Mouse (Mus musculus) embryonic facial prominence, embryonic 12.5 days (tissue): ENCODE measurements at regions not wholly inside any gene's neighbourhood (a gene's known extent, or its start where the extent isn't known, plus 50 kb on each side); places are given as distances from the start of the nearest gene placed in this dataset.

Experiments
- ATAC-seq: fragments of 200-750 bp; cut with Nextera tagmentation; 2 replicates; pipeline ENCODE4 v1.8.0; 2017; ENCODE audit not compliant: insufficient number of reproducible peaks, insufficient read depth, low FRiP score, low TSS enrichment
- H3K27ac ChIP-seq: fragments of 300-500 bp; sonication (generic); 2 replicates; pipeline ENCODE4 v1.5.1; 2016; ENCODE audit warnings: mild to moderate bottlenecking
- H3K27me3 ChIP-seq: fragments of 300-500 bp; sonication (generic); 2 replicates; pipeline ENCODE4 v1.6.1; 2016; ENCODE audit warnings: mild to moderate bottlenecking, moderate library complexity
- H3K36me3 ChIP-seq: fragments of 300-500 bp; sonication (generic); 2 replicates; pipeline ENCODE4 v1.6.1; 2016; ENCODE audit warnings: mild to moderate bottlenecking
- H3K4me1 ChIP-seq: fragments of 300-500 bp; sonication (generic); 2 replicates; pipeline ENCODE4 v1.6.1; 2016
- H3K4me2 ChIP-seq: fragments of 300-500 bp; sonication (generic); replicated peaks from 2 replicates; pipeline ENCODE4 v1.6.1; 2016; ENCODE audit warnings: mild to moderate bottlenecking, moderate library complexity
- H3K4me3 ChIP-seq: fragments of 300-500 bp; sonication (generic); 2 replicates; pipeline ENCODE4 v1.5.1; 2016; ENCODE audit warnings: mild to moderate bottlenecking
- H3K9ac ChIP-seq: fragments of 300-500 bp; sonication (generic); 2 replicates; pipeline ENCODE4 v1.6.1; 2016; ENCODE audit warnings: mild to moderate bottlenecking, moderate library complexity
- H3K9me3 ChIP-seq: fragments of 300-500 bp; sonication (generic); 2 replicates; pipeline ENCODE4 v1.6.1; 2016; ENCODE audit warnings: mild to moderate bottlenecking, moderate library complexity
- WGBS: fragments of 180-500 bp; shearing (Covaris S2); methylation state at CpG from one replicate; pipeline ENCODE4 v1.1.7; 2016; 5-methylcytosine and 5-hydroxymethylcytosine counted together

- Histone ChIP-seq H3K9me3 (no peaks in the 10 kb centered on the region), H3K4me3 (no peak overlapping the region), H3K9ac (no peak overlapping the region), H3K4me2 (0 out of 2 replicates have a peak overlapping the region, but pooled peaks have one; percentile 5), H3K27ac (no peak overlapping the region), H3K27me3 (no peaks in the 10 kb centered on the region), H3K36me3 (no peaks in the 10 kb centered on the region), H3K4me1 (no peaks in the 10 kb centered on the region)
- no peak for ATAC-seq
- 26% methylated on average over 11 of the region's 11 CpGs for WGBS
Measured at GRCm38 (mm10) chr17:93817656-93818055, 618.8 kb downstream of the Adcyap1 start.
